Mouse (Mus musculus): Measurements from ENCODE around the gene Dlk1. TPM values are rescaled to one million over a fixed set of nuclear protein-coding genes. Genes with fewer than 3 reads are reported as not detected.

The Dlk1 gene
- total and polyA plus RNA-seq, 2 experiments from 2014 or later, result 28.8 to 34.6 TPM

DNA sequence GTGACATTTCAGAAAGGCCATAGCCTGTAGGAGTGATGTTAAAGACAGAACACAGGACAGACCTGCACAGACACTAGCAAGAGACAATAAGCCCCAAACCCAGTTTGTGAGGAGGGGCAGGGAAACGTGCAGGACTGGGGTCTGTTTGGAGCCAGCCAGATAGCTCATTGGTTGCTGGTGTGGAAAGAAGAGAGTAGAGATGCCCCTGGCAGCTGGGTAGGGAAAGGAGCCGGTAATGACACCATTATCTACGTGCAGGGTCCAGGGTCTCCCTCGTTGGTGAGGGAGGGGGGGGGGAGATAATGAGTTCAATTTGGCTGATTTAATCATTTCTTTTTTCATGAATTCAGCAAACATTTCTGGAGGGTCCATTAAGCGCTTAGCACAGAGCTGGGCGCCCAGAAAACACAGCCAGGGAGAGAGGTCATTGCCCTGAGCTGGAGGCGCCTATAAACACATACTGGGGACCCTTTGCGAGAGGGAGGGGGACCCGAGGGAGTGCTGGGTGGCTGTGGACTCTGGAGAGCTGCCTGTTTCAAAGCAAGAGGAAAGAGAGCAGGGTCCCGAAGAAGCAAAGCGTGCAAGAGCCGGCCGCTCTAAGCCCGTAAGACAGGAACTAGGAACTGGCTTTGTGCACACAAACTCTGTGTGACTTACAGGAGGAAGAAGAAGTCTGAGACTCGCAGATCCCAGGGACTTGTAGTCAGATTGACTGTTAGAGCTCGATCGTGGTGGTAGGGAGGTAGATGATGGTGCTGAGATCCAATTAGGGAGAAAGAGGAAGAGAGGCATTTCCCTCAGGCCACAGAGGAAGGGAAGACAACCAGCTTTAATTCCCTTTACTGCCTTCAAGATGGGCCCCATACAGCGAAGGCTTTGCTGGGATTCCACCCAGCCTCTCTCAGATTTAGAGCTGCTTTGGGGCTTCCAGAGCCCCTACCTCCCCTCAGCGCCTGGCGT lies 56.2 kb downstream of the Dlk1 start:
- 33% methylated on average over 20 of the region's 20 CpGs for WGBS
- Histone ChIP-seq H3K27ac (no peak overlapping the region), H3K4me3 (ENCODE audit: low read length) (no peak overlapping the region), H3K27me3 (ENCODE audit: insufficient read depth, low read length) (peaks cover 4% of the 10 kb centered on the region; the same call in 1 of the 2 replicates), H3K9me3 (ENCODE audit: low read length) (no peaks in the 10 kb centered on the region), H3K4me2 (ENCODE audit: low read depth, low read length) (no peak overlapping the region), H3K9ac (replicated peaks; ENCODE audit: low read length) (no peak overlapping the region), H3K36me3 (ENCODE audit: insufficient read depth, low read length) (no peaks in the 10 kb centered on the region), H3K4me1 (ENCODE audit: insufficient read depth, low read length) (peaks cover 10% of the 10 kb centered on the region; the same call in 1 of the 2 replicates)
- ATAC-seq, result no peak
- no peak for TF ChIP-seq CTCF (IDR thresholded peaks at IDR 0.05; ENCODE audit: low read depth)
- no peak for DNase-seq (ENCODE audit: low spot score)

DNA sequence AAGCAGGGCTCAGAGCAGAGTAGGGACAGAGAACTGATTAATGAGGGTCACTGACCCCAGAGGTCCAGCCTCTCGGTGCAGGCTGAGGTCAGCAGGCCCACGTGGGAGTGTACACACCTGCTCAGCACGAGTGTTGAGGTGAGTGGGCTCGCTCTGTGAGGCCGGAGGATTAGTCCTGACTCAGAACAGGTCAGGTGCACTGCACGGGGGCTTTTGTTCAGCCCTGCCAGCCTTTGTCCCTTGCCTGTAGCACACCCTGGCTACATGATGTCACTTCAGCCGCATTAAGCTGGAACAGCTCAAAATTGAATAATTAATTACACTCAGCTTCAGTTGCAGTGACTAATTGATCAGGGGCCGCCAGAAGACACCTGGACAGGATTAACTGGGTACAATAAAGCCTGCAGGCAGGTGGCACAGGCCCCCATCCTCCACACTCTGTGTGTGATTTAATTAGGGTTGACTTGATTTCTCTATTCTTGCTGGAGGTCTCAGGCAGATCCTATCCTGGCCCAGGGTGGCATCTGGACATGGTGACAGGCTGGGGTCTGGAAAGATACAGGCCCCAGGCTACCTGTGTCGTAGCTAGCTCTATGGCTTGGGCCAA lies 57.0 kb downstream of the Dlk1 start:
- H3K36me3 ChIP-seq (ENCODE audit: insufficient read depth, low read length), result no peaks in the 10 kb centered on the region
- DNase-seq (ENCODE audit: low spot score), result peak; percentile 27
- H3K4me2 ChIP-seq (ENCODE audit: low read depth, low read length), result no peak overlapping the region
- no peak overlapping the region for H3K4me3 ChIP-seq (ENCODE audit: low read length)
- ATAC-seq, result peak; percentile 60
- H3K27ac ChIP-seq, result no peak overlapping the region
- H3K9me3 ChIP-seq (ENCODE audit: low read length), result no peaks in the 10 kb centered on the region
- H3K9ac ChIP-seq (replicated peaks; ENCODE audit: low read length), result no peak overlapping the region
- H3K4me1 ChIP-seq (ENCODE audit: insufficient read depth, low read length), result peaks cover 10% of the 10 kb centered on the region; the same call in 1 of the 2 replicates
- TF ChIP-seq CTCF (IDR thresholded peaks at IDR 0.05; ENCODE audit: low read depth), result no peak
- 36% methylated on average over 9 of the region's 9 CpGs for WGBS
- H3K27me3 ChIP-seq (ENCODE audit: insufficient read depth, low read length), result 0 out of 2 replicates have a peak, but pooled peaks cover 4% of the 10 kb centered on the region

DNA sequence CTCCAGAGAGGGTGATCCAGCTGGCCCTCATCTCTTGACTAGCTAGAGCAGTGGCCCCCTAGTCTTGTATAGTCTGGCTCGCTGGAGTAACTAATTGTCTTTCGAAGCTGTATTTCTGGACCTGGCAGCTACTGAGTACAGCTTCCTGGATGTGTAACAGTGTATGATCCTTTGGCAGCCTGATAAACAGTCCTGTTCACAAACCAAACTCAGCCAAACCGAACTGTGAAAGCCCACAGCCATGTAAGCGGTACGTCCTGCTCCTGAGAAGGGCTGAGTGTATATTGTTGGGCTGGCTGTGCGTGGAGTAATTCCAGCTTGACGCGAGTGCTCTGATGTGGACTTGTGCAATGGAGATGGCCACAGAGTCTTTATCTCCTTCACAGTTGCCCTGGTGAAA lies 57.6 kb downstream of the Dlk1 start:
- no peak overlapping the region for H3K9ac ChIP-seq (replicated peaks; ENCODE audit: low read length)
- no peak overlapping the region for H3K4me2 ChIP-seq (ENCODE audit: low read depth, low read length)
- 72% methylated on average over 8 of the region's 8 CpGs for WGBS
- no peak overlapping the region for H3K27ac ChIP-seq
- 0 out of 2 replicates have a peak, but pooled peaks cover 4% of the 10 kb centered on the region for H3K27me3 ChIP-seq (ENCODE audit: insufficient read depth, low read length)
- H3K4me1 ChIP-seq (ENCODE audit: insufficient read depth, low read length), result peaks cover 10% of the 10 kb centered on the region; the same call in 1 of the 2 replicates
- H3K36me3 ChIP-seq (ENCODE audit: insufficient read depth, low read length), result no peaks in the 10 kb centered on the region
- H3K4me3 ChIP-seq (ENCODE audit: low read length), result no peak overlapping the region
- DNase-seq (ENCODE audit: low spot score) (no peak), ATAC-seq (peak; percentile 14; the same call in 1 of the 2 replicates)
- H3K9me3 ChIP-seq (ENCODE audit: low read length), result no peaks in the 10 kb centered on the region
- no peak for TF ChIP-seq CTCF (IDR thresholded peaks at IDR 0.05; ENCODE audit: low read depth)

DNA sequence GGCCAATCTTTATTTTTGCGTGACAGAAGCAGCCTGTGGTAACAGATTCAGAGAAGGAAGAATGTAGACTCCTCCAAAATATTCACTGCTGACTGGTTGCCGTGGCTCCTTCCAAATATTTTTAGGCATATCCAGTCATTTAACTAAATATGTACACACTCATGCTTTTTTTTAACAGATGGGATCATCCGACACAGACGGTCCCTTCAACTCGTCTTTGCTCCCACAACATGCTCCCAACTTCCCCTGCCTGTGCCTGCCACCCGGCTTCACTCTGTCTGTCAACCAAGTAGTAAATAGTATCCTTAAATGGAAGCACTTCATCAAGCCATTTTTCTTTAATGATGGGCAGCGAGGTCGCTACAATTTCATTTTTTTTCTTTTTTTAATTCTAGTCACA lies 58.8 kb downstream of the Dlk1 start:
- no peak overlapping the region for H3K4me2 ChIP-seq (ENCODE audit: low read depth, low read length)
- DNase-seq (ENCODE audit: low spot score) (no peak), ATAC-seq (no peak)
- H3K27ac ChIP-seq, result no peak overlapping the region
- H3K9me3 ChIP-seq (ENCODE audit: low read length), result no peaks in the 10 kb centered on the region
- H3K9ac ChIP-seq (replicated peaks; ENCODE audit: low read length), result no peak overlapping the region
- no peaks in the 10 kb centered on the region for H3K36me3 ChIP-seq (ENCODE audit: insufficient read depth, low read length)
- no peak overlapping the region for H3K4me3 ChIP-seq (ENCODE audit: low read length)
- peaks cover 10% of the 10 kb centered on the region; the same call in 1 of the 2 replicates for H3K4me1 ChIP-seq (ENCODE audit: insufficient read depth, low read length)
- H3K27me3 ChIP-seq (ENCODE audit: insufficient read depth, low read length), result 0 out of 2 replicates have a peak, but pooled peaks cover 4% of the 10 kb centered on the region
- 83% methylated on average over 8 of the region's 8 CpGs for WGBS
- TF ChIP-seq CTCF (IDR thresholded peaks at IDR 0.05; ENCODE audit: low read depth), result no peak

DNA sequence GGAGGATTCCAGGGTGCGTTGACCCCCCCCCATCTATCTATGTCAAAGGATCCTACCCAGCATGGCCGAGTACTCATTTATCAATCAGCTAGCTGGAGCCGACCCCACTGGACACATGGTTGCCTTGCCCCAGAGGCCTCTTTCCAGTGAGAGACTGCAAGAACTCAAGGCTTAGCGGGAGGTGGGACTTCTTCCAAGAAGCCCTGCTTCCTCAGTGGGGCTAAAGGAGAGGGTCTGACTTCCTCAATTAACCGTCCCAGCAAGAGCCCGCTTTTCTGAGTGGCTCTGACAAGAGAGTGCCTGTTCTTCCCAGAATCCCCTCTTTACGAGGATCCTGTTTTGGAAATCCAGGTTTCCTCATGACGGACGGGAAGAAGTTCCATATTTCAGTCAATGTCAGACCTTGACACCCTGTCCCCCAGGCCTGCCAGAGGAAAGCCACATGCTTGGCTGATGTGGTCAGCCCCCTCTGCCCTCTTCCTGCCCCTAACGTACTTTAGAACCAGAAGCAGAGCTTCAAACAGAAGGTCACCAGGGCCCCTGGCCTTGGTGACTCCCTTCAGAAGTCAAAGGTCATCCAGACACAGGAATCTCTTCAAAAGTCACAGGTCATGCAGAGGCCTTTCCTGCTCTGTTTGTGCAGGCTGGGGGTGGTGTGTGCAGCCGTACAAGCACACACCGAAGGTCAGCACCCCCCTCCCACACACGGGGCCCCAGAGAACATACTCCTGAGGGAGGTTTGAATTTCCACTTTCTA lies 59.7 kb downstream of the Dlk1 start:
- TF ChIP-seq CTCF (IDR thresholded peaks at IDR 0.05; ENCODE audit: low read depth), result no peak
- no peak for ATAC-seq
- no peaks in the 10 kb centered on the region for H3K36me3 ChIP-seq (ENCODE audit: insufficient read depth, low read length)
- H3K4me1 ChIP-seq (ENCODE audit: insufficient read depth, low read length), result peaks cover 10% of the 10 kb centered on the region; the same call in 1 of the 2 replicates
- 0 out of 2 replicates have a peak, but pooled peaks cover 4% of the 10 kb centered on the region for H3K27me3 ChIP-seq (ENCODE audit: insufficient read depth, low read length)
- no peak for DNase-seq (ENCODE audit: low spot score)
- WGBS, result 35% methylated on average over 13 of the region's 13 CpGs
- H3K9ac ChIP-seq (replicated peaks; ENCODE audit: low read length), result no peak overlapping the region
- H3K27ac ChIP-seq, result no peak overlapping the region
- no peaks in the 10 kb centered on the region for H3K9me3 ChIP-seq (ENCODE audit: low read length)
- H3K4me3 ChIP-seq (ENCODE audit: low read length), result no peak overlapping the region
- H3K4me2 ChIP-seq (ENCODE audit: low read depth, low read length), result no peak overlapping the region

Other genes starting within 250 kb of the Dlk1 start
- 1.4 and 1.9 TPM in 2 replicates for gene Rtl1, start 147.5 kb downstream of the Dlk1 start, total RNA-seq (2014; rRNA removed)
- gene Rtl1, start 147.5 kb downstream of the Dlk1 start, polyA plus RNA-seq (2015; fragmentation: Nextera tagmentation; extraction: Ambion mirVana), result 0.81 and 1.3 TPM in 2 replicates